Mouse (Mus musculus) CH12F3 (cell line): ENCODE data around the gene Nckap5.

ENCODE experiments used
- in situ Hi-C: fragments of 300-500 bp; cut with MboI; formaldehyde crosslinking; loops from 2 replicates; pipeline ENCODE4 v1.14.3; 2020; ENCODE audit warnings: low sequenced_read_pairs

Gene Nckap5

GRCm38 (mm10) chr1:126490256-126490655, 340.3 kb downstream of the Nckap5 start:
- in situ Hi-C loops: no loop called here

GRCm38 (mm10) chr1:126484664-126485087, 345.9 kb downstream of the Nckap5 start:
- in situ Hi-C loops: no loop called here

GRCm38 (mm10) chr1:126483665-126484064, 346.9 kb downstream of the Nckap5 start:
- in situ Hi-C loops: no loop called here

- in situ Hi-C loops: no loop called here
Observed at GRCm38 (mm10) chr1:126481459-126482228, 349.0 kb downstream of the Nckap5 start.

DNA sequence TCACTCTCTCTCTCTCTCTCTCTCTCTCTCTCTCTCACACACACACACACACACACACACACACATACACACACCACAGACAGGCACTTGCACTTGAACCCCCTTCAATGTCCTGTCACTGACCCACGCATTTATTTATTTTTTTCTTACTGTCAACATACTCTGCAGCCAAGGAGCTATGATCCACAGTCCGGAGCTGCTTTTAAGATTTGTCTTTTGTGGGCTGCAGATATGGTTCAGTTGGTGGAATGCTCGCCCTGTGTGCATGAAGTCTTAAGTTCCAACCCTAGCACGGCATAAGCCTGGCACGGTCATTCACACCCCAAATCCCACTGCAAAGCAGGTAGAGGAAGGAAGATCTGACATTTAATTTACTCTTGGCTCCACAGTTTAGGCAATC, 357.6 kb downstream of the Nckap5 start:
- in situ Hi-C loops: no loop called here

GRCm38 (mm10) chr1:126471419-126471818, 359.2 kb downstream of the Nckap5 start:
- in situ Hi-C loops: no loop called here

- in situ Hi-C loops: no loop called here
Observed at GRCm38 (mm10) chr1:126470883-126471282, 359.7 kb downstream of the Nckap5 start.

DNA sequence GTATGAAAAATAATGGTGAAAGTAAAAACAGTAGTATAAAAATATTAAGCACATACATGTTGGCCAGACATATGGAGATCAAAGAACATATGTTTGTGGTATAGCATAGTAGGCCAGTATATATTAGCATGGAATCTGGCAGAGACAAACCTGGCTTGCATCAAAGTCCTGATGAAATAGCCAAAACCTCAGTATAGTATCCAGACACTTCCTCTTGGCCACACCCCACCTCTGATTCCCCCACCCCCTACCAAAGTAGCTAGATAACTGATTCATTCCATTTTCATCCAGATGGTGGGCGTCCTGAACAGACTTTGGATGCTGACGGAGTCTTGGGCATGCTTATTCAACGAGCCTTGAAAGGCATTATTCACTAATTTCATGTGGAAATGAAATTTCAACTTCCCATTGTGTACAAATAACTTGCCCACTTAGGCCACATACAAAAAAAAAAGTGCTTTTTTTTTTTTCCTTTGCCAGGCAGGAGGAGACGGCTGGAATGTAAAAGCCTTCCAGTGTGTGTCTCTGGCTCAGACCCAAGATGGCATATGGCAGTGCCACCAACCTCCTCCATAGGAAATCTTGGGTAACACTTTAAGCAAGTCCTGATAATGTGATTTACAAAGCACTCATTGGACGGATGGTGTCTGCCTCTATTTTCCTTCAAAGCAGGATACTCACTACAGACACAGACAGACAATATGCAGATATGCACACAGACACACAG, 360.6 kb downstream of the Nckap5 start:
- in situ Hi-C loops: no loop called here

- in situ Hi-C loops: no loop called here
Observed at GRCm38 (mm10) chr1:126461527-126462354, 368.9 kb downstream of the Nckap5 start.

- in situ Hi-C loops: no loop called here
Observed at GRCm38 (mm10) chr1:126457739-126458138, 372.9 kb downstream of the Nckap5 start.

DNA sequence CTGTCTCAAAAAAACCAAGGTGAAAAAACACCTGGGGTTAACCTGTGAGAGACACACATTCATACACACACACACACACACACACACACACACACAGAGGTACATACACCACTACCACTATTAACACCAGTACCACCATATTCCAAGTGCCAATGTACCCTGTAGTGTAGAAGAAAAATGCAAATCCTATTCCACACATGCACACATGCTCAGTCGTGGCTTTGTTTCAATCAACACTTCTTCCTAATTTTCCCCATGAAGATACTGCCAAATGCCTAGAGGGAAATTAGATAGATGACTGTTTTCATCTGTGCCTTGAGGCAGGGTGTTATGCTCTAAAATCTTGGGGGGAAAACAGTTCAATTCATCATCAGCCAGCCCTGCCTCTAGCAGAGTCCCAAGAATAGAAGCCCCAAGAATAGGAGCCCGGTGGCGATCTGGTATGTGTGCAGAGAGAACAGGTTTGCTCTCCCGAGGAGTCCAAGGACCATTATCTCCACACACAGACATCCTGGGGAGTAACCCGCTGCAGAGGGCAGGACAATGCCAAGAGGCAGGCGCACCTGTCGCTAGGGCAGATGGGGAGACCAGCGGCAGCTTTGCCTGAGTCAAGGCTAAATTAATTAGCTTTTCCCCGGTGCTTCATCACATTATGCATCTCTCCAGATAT, 376.0 kb downstream of the Nckap5 start:
- in situ Hi-C loops: no loop called here

DNA sequence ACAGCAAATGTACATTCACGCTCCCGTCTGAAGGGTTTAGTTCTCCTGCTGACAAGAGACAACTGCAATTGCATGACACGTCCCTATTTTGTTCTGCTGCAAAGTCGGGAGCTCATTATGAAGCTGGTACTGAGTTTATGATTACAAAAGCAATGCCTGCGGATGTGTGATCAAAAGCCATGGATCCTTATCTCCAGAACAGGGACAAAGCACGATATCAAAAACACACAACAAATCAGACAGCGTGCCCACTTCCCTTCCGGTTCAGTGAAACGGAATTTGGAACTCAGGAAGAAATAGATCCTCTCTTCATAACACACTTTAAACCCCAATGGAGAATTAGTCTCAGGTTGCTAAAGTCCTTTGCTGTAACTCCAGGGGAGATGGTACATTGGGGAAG, 379.1 kb downstream of the Nckap5 start:
- in situ Hi-C loops: no loop called here

- in situ Hi-C loops: no loop called here
Observed at GRCm38 (mm10) chr1:126449424-126449823, 381.2 kb downstream of the Nckap5 start.

DNA sequence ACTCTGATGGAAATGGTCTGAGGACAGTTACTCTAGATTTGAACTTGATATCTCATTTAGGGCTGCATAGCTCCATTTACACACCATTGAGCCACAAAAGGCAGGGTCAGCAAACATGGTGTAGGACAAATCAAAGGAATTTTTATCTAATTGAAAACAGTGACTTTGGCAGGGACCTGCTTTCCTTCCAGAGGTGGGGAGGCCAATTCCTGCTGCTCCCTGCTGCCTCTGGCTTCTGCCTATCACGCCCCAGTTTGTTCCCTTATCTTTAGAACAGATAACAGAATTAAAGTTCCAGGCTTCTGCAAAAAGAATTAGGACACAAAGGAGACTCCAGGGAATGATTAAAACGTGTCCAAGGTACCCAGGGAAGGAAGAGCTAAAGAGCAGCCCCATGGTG, 386.7 kb downstream of the Nckap5 start:
- in situ Hi-C loops: no loop called here

GRCm38 (mm10) chr1:126442723-126443122, 387.9 kb downstream of the Nckap5 start:
- in situ Hi-C loops: no loop called here

- in situ Hi-C loops: no loop called here
Observed at GRCm38 (mm10) chr1:126438000-126438572, 392.5 kb downstream of the Nckap5 start.

- in situ Hi-C loops: no loop called here
Observed at GRCm38 (mm10) chr1:126436937-126437667, 393.5 kb downstream of the Nckap5 start.

- in situ Hi-C loops: no loop called here
Observed at GRCm38 (mm10) chr1:126432285-126432684, 398.3 kb downstream of the Nckap5 start.

DNA sequence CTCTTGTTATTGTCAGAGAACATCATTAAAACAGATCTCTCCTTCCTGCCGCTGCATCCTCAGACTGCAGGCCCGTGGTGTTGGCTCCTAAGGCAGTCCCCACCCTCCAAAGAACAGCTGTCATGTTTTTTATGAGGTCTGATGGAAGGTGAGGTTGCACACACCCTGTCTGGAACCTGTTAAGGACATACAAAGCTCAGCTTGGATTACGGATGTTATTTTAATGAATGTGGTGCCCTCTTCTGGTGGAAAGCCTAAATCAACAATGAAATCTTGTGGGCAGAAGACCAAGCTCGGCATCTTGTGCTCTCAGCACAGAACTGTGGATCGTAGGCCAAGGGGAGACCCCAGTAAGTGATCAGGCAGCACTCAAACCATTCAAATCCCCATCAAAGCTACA, 399.0 kb downstream of the Nckap5 start:
- in situ Hi-C loops: no loop called here

- in situ Hi-C loops: no loop called here
Observed at GRCm38 (mm10) chr1:126411426-126411825, 419.2 kb downstream of the Nckap5 start.
